Mouse (Mus musculus): ENCODE results near the gene Kirrel. TPM values are rescaled to one million over a fixed set of nuclear protein-coding genes. Genes with fewer than 3 reads are reported as not detected.

Kirrel gene
- 6.2 and 6.5 TPM in 2 replicates for polyA plus RNA-seq (2012; rRNA removed)

DNA sequence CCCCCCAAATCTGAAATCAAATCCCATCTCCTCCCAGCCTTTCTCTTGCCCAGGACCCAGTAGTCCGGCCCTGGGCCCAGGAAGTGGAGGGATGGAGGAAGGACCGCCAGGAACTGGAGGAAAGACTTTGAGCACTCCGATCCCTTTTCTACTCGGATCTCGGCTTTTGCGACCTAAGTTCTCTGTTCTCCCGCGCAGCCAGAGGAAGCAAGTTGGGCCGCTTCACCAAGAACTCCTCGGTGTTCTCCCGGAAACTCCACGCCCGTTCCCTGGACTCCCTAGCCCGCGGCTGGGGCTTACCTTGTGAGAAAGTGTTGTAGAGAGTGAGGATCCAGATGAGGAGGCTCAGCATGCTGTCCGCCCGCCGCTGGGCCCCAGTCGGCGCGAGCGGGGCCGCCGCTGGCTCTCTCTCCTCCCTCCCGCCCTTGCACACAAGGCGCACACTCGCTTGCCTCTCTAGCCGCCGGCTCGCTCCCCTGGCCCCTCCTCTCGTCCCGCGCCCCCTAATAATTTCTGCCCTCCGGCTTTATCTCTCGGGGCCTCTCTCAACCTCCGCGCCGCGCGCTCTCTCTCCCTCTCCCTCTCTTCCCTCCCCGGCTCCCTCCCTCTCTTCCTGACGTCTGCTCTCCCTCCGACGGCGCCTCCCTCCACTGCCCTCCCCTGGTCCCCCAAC lies at the start of gene Kirrel:
Kirrel (minus strand) TSS at position 652 of the 673 bp plus-strand sequence.

Other genes with a start within 250 kb of the Kirrel start
- 7.8 and 8.1 TPM in 2 replicates for gene Cd1d1, start 175.3 kb downstream of the Kirrel start, polyA plus RNA-seq (2012; rRNA removed)
- gene Fcrls, start 89.0 kb upstream of the Kirrel start, polyA plus RNA-seq (2012; rRNA removed) = 3.5 and 4.7 TPM in 2 replicates
- gene Cd5l, start 183.1 kb upstream of the Kirrel start, polyA plus RNA-seq (2012; rRNA removed) = 0.05 and 0.10 TPM in 2 replicates
- 1.0 and 1.3 TPM in 2 replicates for gene Fcrl1, start 201.6 kb upstream of the Kirrel start, polyA plus RNA-seq (2012; rRNA removed)